Mouse (Mus musculus): ENCODE results near the gene Pfkfb4. TPM values are rescaled to one million over a fixed set of nuclear protein-coding genes. Genes with fewer than 3 reads are reported as not detected.

Pfkfb4 gene
- polyA plus RNA-seq, 1 experiment from 2014 or later, result 3.1 TPM

GRCm38 (mm10) chr9:108989802-108990461 lies 1.6 kb upstream of the Pfkfb4 start:
- Histone ChIP-seq H3K9me3 (replicated peaks; ENCODE audit: control insufficient read depth, low read length) (no peaks in the 10 kb centered on the region), H3K4me1 (ENCODE audit: control insufficient read depth, insufficient read depth, low read length) (peaks cover 41% of the 10 kb centered on the region), H3K4me2 (ENCODE audit: low read depth, low read length) (no peak overlapping the region), H3K36me3 (ENCODE audit: control insufficient read depth, insufficient read depth) (no peaks in the 10 kb centered on the region), H3K9ac (ENCODE audit: low read length) (peak overlapping the region; percentile 33; the same call in 1 of the 2 replicates), H3K27ac (ENCODE audit: low read length) (peak overlapping the region; percentile 75), H3K4me3 (ENCODE audit: low read length) (no peak overlapping the region), H3K27me3 (ENCODE audit: control insufficient read depth, insufficient read depth, low read length) (no peaks in the 10 kb centered on the region)
- WGBS, result 49% methylated on average over 4 of the region's 4 CpGs
- no peak for ATAC-seq (replicated peaks; ENCODE audit: extremely low read depth, insufficient read depth, low FRiP score)

GRCm38 (mm10) chr9:108990462-108990820 lies 1.1 kb upstream of the Pfkfb4 start:
- Histone ChIP-seq H3K4me1 (ENCODE audit: control insufficient read depth, insufficient read depth, low read length) (peaks cover 41% of the 10 kb centered on the region), H3K9ac (ENCODE audit: low read length) (no peak overlapping the region), H3K27me3 (ENCODE audit: control insufficient read depth, insufficient read depth, low read length) (no peaks in the 10 kb centered on the region), H3K9me3 (replicated peaks; ENCODE audit: control insufficient read depth, low read length) (no peaks in the 10 kb centered on the region), H3K27ac (ENCODE audit: low read length) (peak overlapping the region; percentile 75), H3K4me3 (ENCODE audit: low read length) (no peak overlapping the region), H3K36me3 (ENCODE audit: control insufficient read depth, insufficient read depth) (no peaks in the 10 kb centered on the region), H3K4me2 (ENCODE audit: low read depth, low read length) (no peak overlapping the region)
- no peak for ATAC-seq (replicated peaks; ENCODE audit: extremely low read depth, insufficient read depth, low FRiP score)
- WGBS, result 78% methylated on average over 7 of the region's 7 CpGs

GRCm38 (mm10) chr9:108992085-108992469 lies 499 bp downstream of the Pfkfb4 start:
- 9% methylated on average over 18 of the region's 18 CpGs for WGBS
- Histone ChIP-seq H3K9ac (ENCODE audit: low read length) (peak overlapping the region; percentile 73), H3K27ac (ENCODE audit: low read length) (0 out of 2 replicates have a peak overlapping the region, but pooled peaks have one; percentile 22), H3K9me3 (replicated peaks; ENCODE audit: control insufficient read depth, low read length) (no peaks in the 10 kb centered on the region), H3K4me2 (ENCODE audit: low read depth, low read length) (peak overlapping the region; percentile 94), H3K36me3 (ENCODE audit: control insufficient read depth, insufficient read depth) (no peaks in the 10 kb centered on the region), H3K4me1 (ENCODE audit: control insufficient read depth, insufficient read depth, low read length) (peaks cover 41% of the 10 kb centered on the region), H3K4me3 (ENCODE audit: low read length) (peak overlapping the region; percentile 66), H3K27me3 (ENCODE audit: control insufficient read depth, insufficient read depth, low read length) (no peaks in the 10 kb centered on the region)
- ATAC-seq (replicated peaks; ENCODE audit: extremely low read depth, insufficient read depth, low FRiP score), result no peak

- 59% methylated on average over 9 of the region's 9 CpGs for WGBS
- Histone ChIP-seq H3K27me3 (ENCODE audit: control insufficient read depth, insufficient read depth, low read length) (no peaks in the 10 kb centered on the region), H3K9me3 (replicated peaks; ENCODE audit: control insufficient read depth, low read length) (no peaks in the 10 kb centered on the region), H3K36me3 (ENCODE audit: control insufficient read depth, insufficient read depth) (no peaks in the 10 kb centered on the region), H3K9ac (ENCODE audit: low read length) (no peak overlapping the region), H3K4me1 (ENCODE audit: control insufficient read depth, insufficient read depth, low read length) (peaks cover 38% of the 10 kb centered on the region), H3K4me3 (ENCODE audit: low read length) (no peak overlapping the region; the same call in 1 of the 2 replicates), H3K27ac (ENCODE audit: low read length) (no peak overlapping the region), H3K4me2 (ENCODE audit: low read depth, low read length) (no peak overlapping the region)
- no peak for ATAC-seq (replicated peaks; ENCODE audit: extremely low read depth, insufficient read depth, low FRiP score)
These were observed 1.2 kb downstream of the Pfkfb4 start for GRCm38 (mm10) chr9:108992620-108993361.

GRCm38 (mm10) chr9:108996411-108996810 lies 4.8 kb downstream of the Pfkfb4 start:
- no peak overlapping the region for H3K4me2 ChIP-seq (ENCODE audit: low read depth, low read length)
- no peaks in the 10 kb centered on the region for H3K27me3 ChIP-seq (ENCODE audit: control insufficient read depth, insufficient read depth, low read length)
- WGBS, result 68% methylated on average over 9 of the region's 9 CpGs
- no peak for ATAC-seq (replicated peaks; ENCODE audit: extremely low read depth, insufficient read depth, low FRiP score)
- H3K4me3 ChIP-seq (ENCODE audit: low read length), result no peak overlapping the region
- H3K4me1 ChIP-seq (ENCODE audit: control insufficient read depth, insufficient read depth, low read length), result peaks cover 5% of the 10 kb centered on the region; the same call in 1 of the 2 replicates
- H3K27ac ChIP-seq (ENCODE audit: low read length), result no peak overlapping the region
- H3K36me3 ChIP-seq (ENCODE audit: control insufficient read depth, insufficient read depth), result no peaks in the 10 kb centered on the region
- H3K9ac ChIP-seq (ENCODE audit: low read length), result no peak overlapping the region
- H3K9me3 ChIP-seq (replicated peaks; ENCODE audit: control insufficient read depth, low read length), result no peaks in the 10 kb centered on the region

- Histone ChIP-seq H3K4me3 (ENCODE audit: low read length) (no peak overlapping the region), H3K27ac (ENCODE audit: low read length) (no peak overlapping the region), H3K9me3 (replicated peaks; ENCODE audit: control insufficient read depth, low read length) (no peaks in the 10 kb centered on the region), H3K9ac (ENCODE audit: low read length) (no peak overlapping the region), H3K4me1 (ENCODE audit: control insufficient read depth, insufficient read depth, low read length) (no peaks in the 10 kb centered on the region), H3K36me3 (ENCODE audit: control insufficient read depth, insufficient read depth) (no peaks in the 10 kb centered on the region), H3K27me3 (ENCODE audit: control insufficient read depth, insufficient read depth, low read length) (no peaks in the 10 kb centered on the region), H3K4me2 (ENCODE audit: low read depth, low read length) (no peak overlapping the region)
- no peak for ATAC-seq (replicated peaks; ENCODE audit: extremely low read depth, insufficient read depth, low FRiP score)
- 76% methylated on average over 19 of the region's 19 CpGs for WGBS
These were observed 6.9 kb downstream of the Pfkfb4 start for GRCm38 (mm10) chr9:108998287-108999166.

GRCm38 (mm10) chr9:108999167-108999526 lies 7.6 kb downstream of the Pfkfb4 start:
- ATAC-seq (replicated peaks; ENCODE audit: extremely low read depth, insufficient read depth, low FRiP score), result no peak
- Histone ChIP-seq H3K9ac (ENCODE audit: low read length) (no peak overlapping the region), H3K27me3 (ENCODE audit: control insufficient read depth, insufficient read depth, low read length) (no peaks in the 10 kb centered on the region), H3K4me2 (ENCODE audit: low read depth, low read length) (no peak overlapping the region), H3K4me1 (ENCODE audit: control insufficient read depth, insufficient read depth, low read length) (no peaks in the 10 kb centered on the region), H3K27ac (ENCODE audit: low read length) (no peak overlapping the region), H3K9me3 (replicated peaks; ENCODE audit: control insufficient read depth, low read length) (no peaks in the 10 kb centered on the region), H3K4me3 (ENCODE audit: low read length) (no peak overlapping the region), H3K36me3 (ENCODE audit: control insufficient read depth, insufficient read depth) (no peaks in the 10 kb centered on the region)
- 55% methylated on average over 4 of the region's 4 CpGs for WGBS

- Histone ChIP-seq H3K4me1 (ENCODE audit: control insufficient read depth, insufficient read depth, low read length) (no peaks in the 10 kb centered on the region), H3K4me3 (ENCODE audit: low read length) (no peak overlapping the region), H3K4me2 (ENCODE audit: low read depth, low read length) (no peak overlapping the region), H3K27me3 (ENCODE audit: control insufficient read depth, insufficient read depth, low read length) (no peaks in the 10 kb centered on the region), H3K27ac (ENCODE audit: low read length) (no peak overlapping the region), H3K9me3 (replicated peaks; ENCODE audit: control insufficient read depth, low read length) (no peaks in the 10 kb centered on the region), H3K9ac (ENCODE audit: low read length) (no peak overlapping the region), H3K36me3 (ENCODE audit: control insufficient read depth, insufficient read depth) (no peaks in the 10 kb centered on the region)
- 10% methylated on average over 3 of the region's 3 CpGs for WGBS
- ATAC-seq (replicated peaks; ENCODE audit: extremely low read depth, insufficient read depth, low FRiP score), result no peak; the same call in 1 of the 2 replicates
These were observed 9.1 kb downstream of the Pfkfb4 start for GRCm38 (mm10) chr9:109000726-109001125.

Data from heart, embryonic 16.5 days (tissue).